Mouse (Mus musculus) hindbrain, postnatal 0 days (tissue): ENCODE data around the gene Ogt. TPM values are rescaled to one million over a fixed set of nuclear protein-coding genes. Genes with fewer than 3 reads are reported as not detected.

Experiments used
- ATAC-seq: fragments of 200-750 bp; cut with Nextera tagmentation; 2 replicates; pipeline ENCODE4 v1.8.0; 2017; ENCODE audit warnings: mild to moderate bottlenecking, moderate TSS enrichment, moderate library complexity
- DNase-seq: peaks from one replicate; pipeline ENCODE4 v3.0.0-alpha.2; 2015; ENCODE audit warnings: low spot score
- H3K27ac ChIP-seq: fragments of 300-500 bp; sonication (generic); 2 replicates; pipeline ENCODE4 v1.5.1; 2014; ENCODE audit warnings: mild to moderate bottlenecking
- H3K27me3 ChIP-seq: fragments of 300-500 bp; sonication (generic); 2 replicates; pipeline ENCODE4 v1.6.1; 2014; ENCODE audit warnings: low read length, mixed read lengths; ENCODE audit not compliant: insufficient read depth
- H3K36me3 ChIP-seq: fragments of 300-500 bp; sonication (generic); 2 replicates; pipeline ENCODE4 v1.6.1; 2014; ENCODE audit warnings: low read length, mixed read lengths; ENCODE audit not compliant: insufficient read depth
- H3K4me1 ChIP-seq: fragments of 300-500 bp; sonication (generic); 2 replicates; pipeline ENCODE4 v1.6.1; 2014; ENCODE audit warnings: antibody characterized with exemption, low read length, mixed read lengths; ENCODE audit not compliant: insufficient read depth
- H3K4me2 ChIP-seq: fragments of 300-500 bp; sonication (generic); 2 replicates; pipeline ENCODE4 v1.6.1; 2014; ENCODE audit warnings: low read depth, mild to moderate bottlenecking, low read length, moderate library complexity, mixed read lengths
- H3K4me3 ChIP-seq: fragments of 300-500 bp; sonication (generic); 2 replicates; pipeline ENCODE4 v1.5.1; 2014; ENCODE audit warnings: low read length
- H3K9ac ChIP-seq: fragments of 300-500 bp; sonication (generic); replicated peaks from 2 replicates; pipeline ENCODE4 v1.6.1; 2014; ENCODE audit warnings: mild to moderate bottlenecking, low read length, moderate library complexity, mixed read lengths
- H3K9me3 ChIP-seq: fragments of 300-500 bp; sonication (generic); 2 replicates; pipeline ENCODE4 v1.6.1; 2016; ENCODE audit warnings: low read length, mixed read lengths
- CTCF ChIP-seq: IDR thresholded peaks from 2 replicates; pipeline ENCODE4 v1.5.1; 2016; ENCODE audit warnings: antibody characterized with exemption, control low read depth, low read depth
- WGBS: fragments of 180-500 bp; shearing (Covaris S2); extraction: QIAGEN DNeasy Blood & Tissue Kit; methylation state at CpG from one replicate; pipeline ENCODE4 v1.1.7; 2014; 5-methylcytosine and 5-hydroxymethylcytosine counted together
- polyA plus RNA-seq: library from polyadenylated mRNA; unstranded; fragments of >200 nt; fragmentation: Nextera tagmentation; extraction: Ambion mirVana; gene quantifications from 2 replicates; pipeline ENCODE4 v1.2.1, GENCODE M21; 2015
- total RNA-seq: library from RNA; depleted of rRNA; stranded (reverse); fragments of >200 nt; gene quantifications from 2 replicates; pipeline ENCODE4 v1.2.3, GENCODE M21; 2014; rRNA removed

Gene Ogt
- total and polyA plus RNA-seq, 2 experiments from 2014 or later = 99.7 to 130 TPM

DNA sequence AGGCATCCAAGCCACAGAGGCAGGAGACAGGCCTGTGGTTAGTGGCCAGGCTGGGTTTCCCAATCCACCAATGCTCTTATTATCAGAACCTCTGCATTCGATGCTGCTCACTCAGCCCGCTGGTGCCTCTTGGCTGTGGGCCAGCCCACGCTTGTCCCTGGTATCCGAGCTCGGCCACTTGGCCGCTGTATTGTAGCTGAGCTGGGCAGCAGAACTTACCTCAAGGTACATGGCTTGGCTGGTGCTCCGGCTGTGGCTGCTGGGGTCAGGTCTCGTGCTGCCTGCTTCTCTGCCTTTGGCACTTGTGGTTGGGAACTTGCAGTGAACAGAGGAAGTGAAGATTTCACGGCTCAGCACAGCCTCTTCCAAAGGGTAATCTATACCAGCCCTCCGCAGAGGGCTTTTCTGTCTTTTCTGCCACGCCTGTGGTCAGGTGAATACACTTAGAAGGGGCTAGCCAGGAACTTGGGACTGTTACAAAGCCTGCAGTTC, 94.0 kb downstream of the Ogt start, which contains the start of gene Cxcr3:
TSS of gene Cxcr3 (minus strand) at position 442 of the 492 bp plus-strand sequence.
- no peaks in the 10 kb centered on the region for H3K36me3 ChIP-seq
- ATAC-seq = 0 out of 2 replicates have a peak, but pooled peaks have one; percentile 15
- H3K9me3 ChIP-seq = no peaks in the 10 kb centered on the region
- no peak within 1 kb of the TSS for H3K9ac ChIP-seq
- no peak within 1 kb of the TSS for H3K4me2 ChIP-seq
- H3K27ac ChIP-seq = no peak within 1 kb of the TSS
- no peaks in the 10 kb centered on the region; the same call in 1 of the 2 replicates for H3K27me3 ChIP-seq
- no peaks in the 10 kb centered on the region for H3K4me1 ChIP-seq
- peak; percentile 36 for DNase-seq
- H3K4me3 ChIP-seq = no peak within 1 kb of the TSS
- 54% methylated on average over 11 of the region's 11 CpGs for WGBS
- TF ChIP-seq CTCF = no peak

Other genes with a start within 250 kb of the Ogt start
- gene Zmym3, start 219.2 kb upstream of the Ogt start, total RNA-seq = 169 and 208 TPM in 2 replicates
- gene Zmym3, start 219.2 kb upstream of the Ogt start, polyA plus RNA-seq = 91.9 and 93.3 TPM in 2 replicates
- gene Nono, start 210.7 kb upstream of the Ogt start, total RNA-seq = 201 and 220 TPM in 2 replicates
- 187 and 189 TPM in 2 replicates for gene Nono, start 210.7 kb upstream of the Ogt start, polyA plus RNA-seq
- gene Itgb1bp2, start 191.0 kb upstream of the Ogt start, total RNA-seq = 1.6 and 4.9 TPM in 2 replicates
- 0.58 and 1.1 TPM in 2 replicates for gene Itgb1bp2, start 191.0 kb upstream of the Ogt start, polyA plus RNA-seq
- gene Taf1, start 107.3 kb upstream of the Ogt start, total RNA-seq = 20.0 and 20.7 TPM in 2 replicates
- 12.5 and 13.4 TPM in 2 replicates for gene Taf1, start 107.3 kb upstream of the Ogt start, polyA plus RNA-seq
- gene Cxcr3, start 94.2 kb downstream of the Ogt start, total RNA-seq = 0.16 TPM in 1 of 2 replicates, not detected in the other
- gene Cxcr3, start 94.2 kb downstream of the Ogt start, polyA plus RNA-seq = 0.08 and 0.30 TPM in 2 replicates
- 0.05 TPM in 1 of 2 replicates, not detected in the other for gene Gm4779, start 154.4 kb downstream of the Ogt start, total RNA-seq
- not detected in 2 replicates for gene Gm4779, start 154.4 kb downstream of the Ogt start, polyA plus RNA-seq
- 1.8 TPM in 1 of 2 replicates, not detected in the other for gene 8030474K03Rik, start 154.6 kb downstream of the Ogt start, total RNA-seq
- gene 8030474K03Rik, start 154.6 kb downstream of the Ogt start, polyA plus RNA-seq = 0.10 TPM in 1 of 2 replicates, not detected in the other
- 32.5 and 38.7 TPM in 2 replicates for gene Nhsl2, start 209.3 kb downstream of the Ogt start, total RNA-seq
- gene Nhsl2, start 209.3 kb downstream of the Ogt start, polyA plus RNA-seq = 5.8 and 6.7 TPM in 2 replicates